Mouse (Mus musculus) thymus, postnatal 14 days (tissue): ENCODE measurements around the gene Cenpn.
A peak's percentile ranks its signal among the peaks of the same experiment; 100 is the strongest.

Source experiments
- DNase-seq: peaks from one replicate; pipeline ENCODE4 v3.0.0; 2021

Gene Cenpn

DNA sequence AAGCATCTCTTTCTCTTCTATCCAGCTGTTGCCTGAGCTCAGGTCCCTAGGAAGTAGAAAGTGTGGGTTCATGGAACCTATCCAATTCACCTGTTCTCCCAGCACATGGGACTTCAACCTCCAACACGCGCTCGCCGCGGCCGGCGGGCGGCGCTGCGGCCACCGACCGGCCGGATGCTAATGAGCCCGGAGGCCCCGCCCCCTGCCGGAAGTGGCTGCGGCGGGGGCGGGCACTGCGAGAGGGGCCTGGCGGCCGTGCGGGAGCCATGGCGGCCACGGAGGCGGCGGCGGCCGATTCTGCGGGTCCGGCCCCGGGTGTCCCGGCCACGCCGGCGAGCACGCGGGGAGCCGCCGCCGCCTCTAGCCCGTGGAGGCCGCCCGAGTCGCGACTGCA, 21.6 kb downstream of the Cenpn start, which contains the start of gene Atmin:
TSS of gene Atmin (plus strand) at position 233 of the 394 bp plus-strand sequence.
- peak; percentile 87 for DNase-seq

DNA sequence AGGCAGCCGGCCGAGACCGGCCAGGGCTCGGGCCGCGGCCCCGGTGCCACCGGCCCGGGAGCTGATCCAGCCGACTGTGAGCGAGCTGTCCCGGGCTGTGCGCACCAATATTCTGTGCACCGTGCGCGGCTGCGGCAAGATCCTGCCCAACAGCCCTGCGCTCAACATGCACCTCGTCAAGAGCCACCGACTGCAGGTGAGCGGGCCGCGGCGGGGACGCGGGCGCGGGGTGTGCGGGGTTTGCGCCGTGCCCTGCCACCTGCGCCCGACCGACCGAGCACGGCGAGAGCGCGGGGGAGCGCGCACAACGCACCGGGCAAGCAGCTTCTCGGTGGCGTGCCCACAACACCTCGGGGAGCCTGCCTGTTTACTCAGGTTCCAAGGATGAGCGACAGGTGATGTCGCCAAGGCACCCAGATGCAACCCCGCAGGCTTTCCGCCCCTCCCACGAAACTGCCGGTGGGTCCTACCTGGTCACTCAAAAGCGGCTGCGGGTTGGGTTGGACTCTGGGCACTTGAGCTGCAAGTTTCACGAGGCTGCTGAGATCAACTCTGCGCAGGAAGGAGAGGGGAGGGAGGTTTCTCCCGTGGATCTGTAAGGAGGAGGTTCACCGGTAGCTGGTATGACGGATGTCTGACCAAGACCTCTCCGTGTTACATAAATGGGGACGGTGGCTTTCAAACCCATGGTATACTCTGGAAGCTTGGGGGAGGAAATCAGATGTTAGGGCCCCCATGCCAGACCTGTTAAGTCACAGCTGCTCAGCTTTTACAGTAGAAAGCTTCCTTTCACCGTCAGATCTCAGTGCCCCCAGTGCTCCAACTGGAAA, 22.2 kb downstream of the Cenpn start:
- DNase-seq: peak; percentile 52

DNA sequence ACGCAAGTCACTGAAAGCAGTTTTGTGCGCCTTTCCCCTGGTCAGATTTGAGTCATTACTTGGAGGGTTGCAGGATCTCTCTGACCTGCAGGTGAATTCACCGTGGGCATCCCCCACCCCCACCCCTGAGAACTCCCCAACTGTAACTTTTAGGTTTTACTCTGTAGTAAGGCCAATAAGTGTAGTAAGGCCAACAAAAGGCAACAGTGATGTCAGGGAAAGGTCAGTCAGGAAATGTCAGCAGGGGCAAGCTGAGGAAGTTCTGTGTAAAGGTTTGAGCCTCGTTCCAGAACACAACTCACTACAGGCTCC, 22.8 kb downstream of the Cenpn start:
- no peak for DNase-seq

DNA sequence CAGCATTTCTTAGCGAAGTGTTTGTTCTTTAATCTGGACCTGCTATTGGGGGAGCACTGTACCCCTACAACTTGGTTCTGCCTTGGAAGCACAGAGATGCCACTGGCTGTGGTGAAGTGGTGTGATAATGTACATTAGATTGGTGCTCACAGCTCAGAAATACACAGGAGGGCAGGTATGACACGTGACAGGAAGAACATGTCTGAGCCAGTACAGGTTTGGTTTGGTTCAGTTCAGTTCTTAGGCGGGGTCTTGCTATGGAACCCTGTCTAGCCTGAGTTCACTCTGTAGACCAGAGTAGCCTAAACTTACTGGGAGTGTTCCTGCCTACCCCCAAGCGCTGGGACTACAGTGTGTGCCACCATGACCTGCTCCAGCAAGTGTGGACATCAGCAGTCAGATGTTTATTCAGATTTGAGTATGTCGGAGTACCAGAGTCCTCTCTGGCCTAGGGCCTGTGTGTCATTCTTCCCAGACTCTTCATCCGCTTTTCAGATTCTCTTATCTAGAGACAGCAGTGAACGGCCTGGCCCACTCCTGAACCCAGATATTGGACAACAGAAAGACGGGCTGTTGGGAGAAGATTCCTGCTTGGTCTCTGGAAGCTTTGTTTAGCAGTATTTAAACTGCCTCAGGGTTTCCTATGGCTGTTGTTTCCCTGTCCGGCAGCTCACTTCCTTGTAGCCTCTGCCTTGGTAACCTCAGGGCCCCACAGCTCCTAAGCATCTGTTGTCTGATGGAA, 23.8 kb downstream of the Cenpn start:
- no peak for DNase-seq

DNA sequence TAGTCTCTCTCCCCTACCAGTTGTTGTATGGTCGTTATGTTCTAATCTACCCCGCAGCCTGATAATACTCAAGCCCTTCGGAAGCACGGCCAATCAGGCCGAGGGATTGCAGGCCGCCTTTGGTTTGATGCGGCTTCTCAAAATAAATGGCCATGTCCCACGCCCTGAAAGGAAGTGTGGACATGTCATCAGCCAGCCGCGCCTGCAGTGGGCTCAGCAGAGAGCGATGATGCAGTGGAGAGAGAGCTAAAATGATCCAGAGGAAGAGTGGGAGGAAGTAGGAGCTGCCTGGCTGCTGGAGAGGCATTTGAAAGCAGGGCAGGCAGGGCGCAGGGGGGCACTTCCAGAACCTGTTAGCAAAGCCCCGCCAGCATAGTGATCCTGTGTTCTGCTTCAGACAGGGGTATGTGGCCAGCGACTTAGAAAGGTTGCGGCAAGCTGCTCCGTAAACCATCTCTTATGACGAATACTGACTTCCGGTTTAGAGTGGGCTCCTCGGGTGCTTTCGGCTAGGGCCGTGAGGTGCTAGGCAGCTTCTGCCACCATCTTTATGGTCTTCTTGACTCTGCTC, 24.8 kb downstream of the Cenpn start:
- DNase-seq: peak; percentile 27

DNA sequence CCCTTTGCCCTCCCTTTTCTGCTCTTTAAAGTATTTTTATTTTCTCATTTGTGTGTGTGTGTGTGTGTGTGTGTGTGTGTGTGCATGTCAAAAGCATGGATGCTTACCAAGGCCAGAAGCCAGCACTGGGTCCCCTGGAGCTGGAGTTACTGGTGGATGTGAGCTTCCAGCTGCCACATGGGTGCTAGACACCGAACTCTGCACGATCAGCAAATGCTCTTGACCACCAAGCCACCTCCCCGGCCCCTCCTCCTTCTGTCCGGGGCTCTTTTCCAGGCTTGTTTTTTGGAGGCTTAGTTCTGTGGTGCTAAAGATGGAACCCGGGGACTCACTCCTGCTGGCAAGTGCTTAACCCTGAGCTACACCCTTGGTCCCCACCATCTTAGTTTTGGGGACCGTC, 25.3 kb downstream of the Cenpn start:
- no peak for DNase-seq

DNA sequence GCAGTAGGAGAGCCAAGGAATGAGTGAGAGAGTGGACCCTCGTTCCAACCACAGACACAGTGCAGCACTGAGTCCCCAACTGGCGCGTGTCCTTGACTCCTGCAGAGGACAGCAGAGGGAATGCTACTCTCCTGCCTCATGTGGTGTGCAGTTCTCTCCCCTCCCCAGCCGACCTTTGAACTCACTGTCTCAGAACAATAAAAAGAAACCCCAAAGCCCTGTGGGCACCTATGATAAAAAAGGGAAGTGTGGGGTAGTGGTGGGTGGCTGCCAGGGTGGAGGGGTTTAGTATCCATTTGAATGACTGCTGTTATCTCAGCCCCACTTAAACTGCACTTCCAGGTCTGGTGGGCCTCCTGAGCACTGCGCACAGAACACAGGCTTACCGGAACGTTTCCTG, 26.1 kb downstream of the Cenpn start:
- DNase-seq: no peak

DNA sequence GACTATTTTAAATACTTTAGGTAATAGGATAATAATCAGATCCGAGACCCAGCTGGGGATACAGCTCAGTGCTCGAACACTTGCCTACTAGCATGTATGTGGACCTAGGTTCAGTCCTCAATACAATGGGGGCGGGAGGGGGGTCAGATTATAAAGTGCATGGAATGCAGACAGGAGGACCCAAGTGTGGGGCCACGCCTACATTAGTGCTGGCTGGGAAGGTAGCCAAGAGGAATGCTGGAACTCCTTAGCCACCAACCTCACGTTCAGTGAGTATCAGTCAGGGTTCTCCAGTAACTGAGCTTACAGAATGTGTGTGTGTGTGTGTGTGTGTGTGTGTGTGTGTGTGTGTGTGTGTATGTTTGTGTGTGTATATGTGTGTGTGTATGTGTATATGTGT, 29.8 kb downstream of the Cenpn start:
- no peak for DNase-seq

DNA sequence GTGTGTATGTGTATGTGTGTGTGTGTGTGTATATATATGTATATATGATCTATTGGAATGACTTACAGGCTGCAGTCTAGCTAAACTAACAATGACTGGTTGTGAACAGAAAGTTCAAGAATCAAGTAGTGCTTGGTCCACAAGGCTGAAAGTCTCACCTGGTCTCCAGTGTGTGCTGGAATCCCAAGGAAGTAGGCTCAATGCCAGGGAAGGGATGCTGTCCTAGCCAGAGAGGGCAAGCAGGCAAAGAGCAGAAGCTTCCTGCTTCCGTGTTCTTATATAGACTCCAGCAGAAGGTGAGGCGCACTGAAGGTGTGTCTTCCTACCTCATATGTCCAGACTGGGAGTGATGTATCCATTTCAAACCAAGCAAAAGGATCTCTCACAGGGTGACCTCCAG, 30.2 kb downstream of the Cenpn start:
- no peak for DNase-seq

DNA sequence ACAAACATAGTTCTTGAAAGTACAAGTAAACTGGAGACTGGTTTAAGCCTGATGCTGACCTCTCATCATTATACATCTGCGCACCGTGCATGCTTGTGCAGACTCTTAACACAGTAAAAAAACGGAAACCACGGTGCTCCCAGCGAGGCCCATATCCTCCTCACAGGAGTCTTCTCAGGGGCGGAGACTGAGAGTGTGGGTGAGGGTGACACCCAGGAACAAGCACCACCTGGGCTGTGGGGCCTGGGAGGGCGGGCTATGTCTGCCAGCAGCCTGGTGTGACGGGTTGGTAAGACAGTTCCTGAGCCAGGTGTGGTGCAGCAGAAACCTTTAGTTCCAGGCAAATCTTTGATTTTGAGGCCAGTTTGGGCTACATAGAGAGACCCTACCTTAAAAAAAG, 30.9 kb downstream of the Cenpn start:
- peak; percentile 85 for DNase-seq

DNA sequence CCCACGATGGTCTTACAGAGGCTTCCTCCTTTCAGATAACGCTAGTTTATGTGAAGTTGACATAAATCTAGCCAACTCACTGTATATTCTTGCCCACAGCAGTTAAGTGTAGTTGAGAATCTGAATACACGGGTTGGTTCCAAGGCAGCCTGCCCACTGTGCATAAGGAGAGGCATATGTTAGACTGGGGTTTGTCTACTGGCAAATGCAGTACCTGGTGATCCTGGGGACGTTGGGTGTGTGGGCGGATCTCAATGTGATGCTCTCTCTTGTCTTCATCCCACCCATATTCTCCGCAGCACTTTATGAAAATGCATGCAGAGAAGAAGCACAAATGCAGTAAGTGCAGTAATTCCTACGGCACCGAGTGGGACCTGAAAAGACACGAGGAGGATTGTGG, 32.9 kb downstream of the Cenpn start:
- no peak for DNase-seq

DNA sequence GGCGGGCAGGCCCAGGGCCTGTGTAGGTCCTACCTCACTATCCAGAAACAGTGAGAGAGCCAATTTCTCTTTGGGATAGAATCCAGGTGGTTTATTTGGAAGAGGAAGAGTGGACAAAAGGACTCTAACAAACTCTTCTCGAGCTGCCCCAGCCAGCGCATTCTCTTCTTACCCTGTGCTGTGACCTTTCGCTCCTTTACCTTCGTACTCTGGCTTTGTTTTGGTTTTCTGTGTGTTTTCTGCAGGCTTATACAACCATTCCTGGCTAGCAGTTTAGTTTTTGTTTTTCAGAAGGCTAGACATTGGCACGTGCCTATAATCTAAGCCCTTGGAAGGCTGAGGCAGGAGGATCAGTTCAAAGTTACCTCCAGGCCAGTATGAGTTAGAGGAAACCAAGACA, 48.0 kb downstream of the Cenpn start:
- DNase-seq: no peak

DNA sequence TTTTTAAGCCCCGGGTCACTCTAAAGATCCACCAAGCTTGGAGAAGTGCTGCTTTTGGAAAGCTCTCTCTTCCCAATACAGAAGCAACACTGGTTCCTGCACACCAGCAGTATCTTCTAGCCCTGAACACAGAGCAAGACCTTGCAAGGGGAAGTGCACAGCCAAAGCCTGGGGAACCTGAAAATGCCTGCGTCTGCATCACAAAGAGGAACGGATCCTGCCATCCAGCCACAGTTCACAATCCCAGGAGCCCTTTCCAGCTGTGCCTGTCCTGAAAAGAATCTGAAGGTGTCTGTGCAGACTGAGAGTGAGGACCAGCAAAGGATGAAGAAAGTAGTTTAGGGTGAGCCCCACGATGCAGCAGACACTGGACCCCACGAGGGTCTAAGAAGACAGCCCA, 53.5 kb downstream of the Cenpn start:
- no peak for DNase-seq

DNA sequence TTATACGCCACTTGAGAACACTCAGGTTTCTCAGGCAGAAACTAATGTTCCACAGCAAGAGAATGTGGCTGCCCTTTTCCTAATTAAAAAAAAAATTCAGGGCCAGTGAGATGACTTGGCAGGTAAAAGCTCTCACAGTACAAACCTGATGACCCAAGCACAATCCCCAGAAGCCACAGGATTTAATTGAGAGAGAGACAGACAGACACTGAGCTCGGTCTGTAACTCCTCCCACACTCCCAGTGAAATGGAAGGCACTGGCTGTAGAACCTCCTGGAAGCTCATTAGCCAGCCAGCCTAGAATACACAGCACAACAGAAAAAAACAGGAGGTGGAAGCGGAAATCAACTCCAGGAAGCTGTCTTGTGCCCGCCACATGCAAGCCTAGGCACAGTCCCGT, 54.1 kb downstream of the Cenpn start:
- DNase-seq: no peak

DNA sequence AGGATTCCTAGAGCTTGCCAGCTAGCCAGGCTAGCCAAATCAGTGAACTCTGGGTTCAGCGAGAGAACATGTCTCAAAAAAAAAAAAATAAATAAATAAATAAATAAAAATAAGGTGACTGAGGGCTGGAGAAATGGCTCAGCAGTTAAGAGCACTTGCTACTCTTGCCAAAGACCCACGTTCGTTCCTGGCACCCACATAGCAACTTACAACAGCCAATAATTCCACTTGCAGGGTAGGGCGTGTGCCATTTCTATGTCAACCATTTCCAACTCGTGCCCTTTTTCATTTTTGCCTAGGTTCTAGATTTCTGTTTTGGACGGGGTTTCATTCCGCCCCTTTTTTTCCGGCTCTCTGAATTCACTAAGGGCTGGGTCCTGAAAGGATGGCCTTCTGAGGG, 56.5 kb downstream of the Cenpn start:
- no peak for DNase-seq

DNA sequence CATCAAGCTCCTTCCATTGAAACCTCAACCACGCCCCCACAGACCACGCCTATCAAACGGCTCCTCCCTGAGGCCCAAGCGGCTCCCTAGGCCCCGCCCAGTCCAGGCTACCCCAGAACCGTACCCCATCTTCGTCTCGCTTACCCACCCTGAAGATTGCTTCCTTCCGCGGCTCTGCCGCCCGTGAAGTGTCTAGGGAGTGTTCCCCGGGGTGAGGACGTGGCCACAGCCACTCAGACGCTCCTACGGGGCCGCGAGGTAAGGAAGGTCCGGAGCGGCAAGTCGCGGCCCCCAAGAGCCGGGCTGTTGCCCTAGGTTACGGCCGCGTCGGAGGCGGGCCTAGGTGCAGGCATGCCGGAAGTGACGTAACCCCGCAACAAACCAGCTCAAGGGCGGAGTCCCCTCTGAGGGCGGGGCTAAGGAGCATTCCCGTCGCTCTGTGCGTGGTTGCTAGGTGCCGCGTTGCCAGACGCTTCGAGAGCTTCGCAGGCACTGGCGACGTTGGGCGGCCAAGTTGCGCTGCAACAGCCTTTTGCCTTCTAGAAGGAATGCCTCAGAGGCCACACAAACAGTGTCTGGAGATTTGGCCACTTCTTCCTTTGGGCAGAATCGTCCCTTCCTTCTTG, 57.2 kb downstream of the Cenpn start, which contains the start of gene 1700030J22Rik:
TSS of gene 1700030J22Rik (minus strand) at position 329 of the 626 bp plus-strand sequence.
- DNase-seq: peak; percentile 99

DNA sequence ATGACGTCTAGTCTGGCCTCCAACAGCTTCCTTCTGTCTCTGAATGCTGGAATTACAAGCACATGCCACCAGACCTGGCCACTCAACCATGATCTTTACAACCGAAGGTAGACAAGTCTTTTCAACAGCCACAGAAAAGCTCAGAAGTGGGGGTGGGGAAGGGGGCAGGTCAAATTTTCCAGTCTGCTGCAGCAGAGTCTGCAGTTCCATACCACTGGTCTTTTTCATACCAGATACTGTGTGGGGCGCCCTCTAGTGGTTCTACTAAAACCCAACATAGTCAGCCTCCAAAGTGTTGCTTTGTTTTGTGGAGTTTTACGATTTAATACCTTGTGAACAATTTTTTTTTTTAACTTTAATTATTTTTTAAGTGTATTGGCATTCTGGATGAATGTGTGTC, 58.6 kb downstream of the Cenpn start:
- DNase-seq: peak; percentile 79

DNA sequence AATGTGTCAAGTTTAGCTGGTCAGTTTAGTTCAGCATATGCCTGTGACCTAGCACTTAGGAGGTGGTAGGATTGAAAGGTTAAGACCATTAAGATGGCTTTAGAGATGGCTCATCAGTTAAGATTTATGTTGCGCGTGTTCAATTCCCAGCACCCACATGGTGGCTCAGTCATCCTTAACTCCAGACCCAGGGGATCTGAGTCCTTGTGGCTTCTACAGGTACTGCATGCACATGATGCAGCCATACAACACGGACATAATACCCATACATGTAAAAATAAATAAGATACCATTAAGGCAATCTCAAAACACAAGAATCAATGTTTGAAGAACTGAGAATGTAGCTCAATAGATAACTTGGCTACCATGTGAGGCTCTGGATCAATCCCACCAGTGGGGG, 68.3 kb downstream of the Cenpn start:
- no peak for DNase-seq
